Mouse (Mus musculus) CH12.LX (cell line): Measurements from ENCODE around the gene Rai2. TPM values are rescaled to one million over a fixed set of nuclear protein-coding genes. Genes with fewer than 3 reads are reported as not detected.

Experiments
- DNase-seq: peaks from one replicate; pipeline ENCODE4 v3.0.0-alpha.2; 2013; ENCODE audit errors: extremely low read depth
- H3K27ac ChIP-seq: 2 replicates; pipeline ENCODE4 v1.5.1; 2012; ENCODE audit warnings: low read depth, mild to moderate bottlenecking, control low read depth, moderate library complexity; ENCODE audit not compliant: insufficient read depth
- H3K27me3 ChIP-seq: replicated peaks from 2 replicates; pipeline ENCODE3; 2012; ENCODE audit warnings: inconsistent platforms
- H3K36me3 ChIP-seq, 2 experiments: replicated peaks in 1 of 2; 2 replicates each; pipeline versions ENCODE3 to v1.6.1; 2012; ENCODE audit warnings: inconsistent platforms in 1 of 2, low read length in 1 of 2, mild to moderate bottlenecking in 1 of 2, mixed read lengths in 1 of 2, moderate library complexity in 1 of 2; ENCODE audit not compliant: control insufficient read depth in 1 of 2, insufficient read depth in 1 of 2
- H3K4me1 ChIP-seq, 2 experiments: 2 replicates each; pipeline ENCODE4 v1.6.1; 2012; ENCODE audit warnings: inconsistent platforms in 1 of 2, moderate library complexity in 1 of 2; ENCODE audit not compliant: insufficient read depth in 2 of 2, control insufficient read depth in 1 of 2
- H3K4me2 ChIP-seq: 2 replicates; pipeline ENCODE4 v1.6.1; 2012; ENCODE audit warnings: low read depth, mild to moderate bottlenecking, control low read depth; ENCODE audit not compliant: poor library complexity, insufficient read depth, severe bottlenecking
- H3K4me3 ChIP-seq, 3 experiments: fragments of 150-350 bp in 1 of 3; sonication (generic) in 1 of 3; replicated peaks in 1 of 3; 2 replicates each; pipeline versions ENCODE3 to v1.5.1; 2011 to 2012; ENCODE audit warnings: low read depth in 2 of 3, low read length in 2 of 3, mild to moderate bottlenecking in 2 of 3, moderate library complexity in 2 of 3, control low read depth in 1 of 3, improper control_type of control experiment in 1 of 3, inconsistent platforms in 1 of 3, mixed read lengths in 1 of 3; ENCODE audit not compliant: poor library complexity in 1 of 3
- H3K79me2 ChIP-seq: replicated peaks from 2 replicates; pipeline ENCODE4 v1.6.1; 2012; ENCODE audit warnings: mild to moderate bottlenecking, moderate library complexity; ENCODE audit not compliant: control insufficient read depth, poor library complexity, insufficient read depth, severe bottlenecking; ENCODE audit errors: extremely low read depth
- H3K9ac ChIP-seq: 2 replicates; pipeline ENCODE4 v1.6.1; 2012; ENCODE audit warnings: low read depth, mild to moderate bottlenecking, control low read depth, moderate library complexity; ENCODE audit not compliant: insufficient read depth
- H3K9me3 ChIP-seq: replicated peaks from 2 replicates; pipeline ENCODE3; 2012; ENCODE audit warnings: low read length, inconsistent platforms, mixed read lengths
- BHLHE40 ChIP-seq: IDR thresholded peaks from 2 replicates; pipeline ENCODE4 v1.6.1; 2011; ENCODE audit warnings: mild to moderate bottlenecking, low read depth, low read length, improper control_type of control experiment
- CTCF ChIP-seq, 2 experiments: IDR thresholded peaks in 1 of 2; conservative IDR thresholded peaks in 1 of 2; 2 replicates each; pipeline ENCODE4 v1.5.1; 2011 to 2012; ENCODE audit warnings: low read depth in 2 of 2, low read length in 2 of 2, improper control_type of control experiment in 1 of 2, inconsistent platforms in 1 of 2, mild to moderate bottlenecking in 1 of 2, moderate library complexity in 1 of 2
- ELF1 ChIP-seq: IDR thresholded peaks from 2 replicates; pipeline ENCODE4 v1.6.1; 2014; ENCODE audit warnings: low read depth, mild to moderate bottlenecking, inconsistent platforms, low read length, improper control_type of control experiment
- IRF4 ChIP-seq: IDR thresholded peaks from 2 replicates; pipeline ENCODE4 v1.6.1; 2014; ENCODE audit warnings: low read depth, mild to moderate bottlenecking, inconsistent platforms, low read length, improper control_type of control experiment
- JUN ChIP-seq: IDR thresholded peaks from 2 replicates; pipeline ENCODE4 v1.6.1; 2011; ENCODE audit warnings: low read depth, mild to moderate bottlenecking, low read length, improper control_type of control experiment, moderate library complexity; ENCODE audit not compliant: insufficient read depth
- JUND ChIP-seq: conservative IDR thresholded peaks from 2 replicates; pipeline ENCODE4 v1.6.1; 2011; ENCODE audit warnings: low read depth, low read length, improper control_type of control experiment
- MAX ChIP-seq: IDR thresholded peaks from 2 replicates; pipeline ENCODE4 v1.6.1; 2011; ENCODE audit warnings: low read length, improper control_type of control experiment
- POLR2AphosphoS2 ChIP-seq: IDR thresholded peaks from 2 replicates; pipeline ENCODE4 v1.6.1; 2011; ENCODE audit warnings: low read depth, low read length, improper control_type of control experiment
- USF2 ChIP-seq: conservative IDR thresholded peaks from 2 replicates; pipeline ENCODE4 v1.6.1; 2011; ENCODE audit warnings: low read depth, low read length, improper control_type of control experiment
- ZMIZ1 ChIP-seq: IDR thresholded peaks from 2 replicates; pipeline ENCODE4 v1.6.1; 2012; ENCODE audit warnings: low read depth, mild to moderate bottlenecking, inconsistent platforms, low read length, improper control_type of control experiment
- dilution Hi-C: fragments of 300-500 bp; cut with MboI; formaldehyde crosslinking; loops from 2 replicates; pipeline ENCODE4 v1.14.3; 2020; ENCODE audit warnings: low sequenced_read_pairs; ENCODE audit not compliant: extremely low pct_unique_long_range_greater_than_20kb, extremely low pct_ligation_motif_present
- in situ Hi-C: fragments of 300-500 bp; cut with MboI; formaldehyde crosslinking; loops from 3 replicates; pipeline ENCODE4 v1.14.3; 2019; ENCODE audit warnings: low sequenced_read_pairs, low pct_ligation_motif_present, low pct_unique_long_range_greater_than_20kb, mixed read lengths
- polyA plus RNA-seq: library from polyadenylated mRNA; unstranded; fragments of >175 nt; gene quantifications from 2 replicates; pipeline ENCODE4 v1.2.1, GENCODE M21; 2012; ENCODE audit warnings: low read depth; ENCODE audit not compliant: insufficient read length
- total RNA-seq, 2 experiments: library from RNA; depleted of rRNA; stranded (reverse); fragments of 300-350 nt in 1 of 2; fragments of >200 nt in 1 of 2; gene quantifications; 2 replicates each; pipeline ENCODE4 v1.2.3; 2012 to 2014

Gene Rai2
- total and polyA plus RNA-seq, 3 experiments, result not detected

DNA sequence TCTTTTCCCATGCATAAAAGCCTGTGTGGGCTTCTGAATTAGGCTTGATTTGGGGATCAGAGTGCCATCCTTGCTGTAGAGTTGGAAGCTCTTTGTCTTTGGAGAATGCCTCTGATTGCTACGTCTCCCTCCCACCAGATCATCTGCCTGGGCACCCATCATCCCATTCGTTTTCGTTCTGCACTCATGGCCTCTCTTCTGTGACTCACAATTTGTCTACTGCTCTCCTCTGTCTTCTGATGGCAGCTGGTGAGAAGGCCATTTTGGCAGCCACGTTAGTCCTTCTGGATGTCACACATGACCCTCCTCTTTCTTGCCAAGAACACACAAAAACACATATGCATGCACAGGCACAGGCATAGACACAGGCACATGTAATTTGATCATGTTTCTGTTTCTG is 4.2 kb downstream of the Rai2 start:
- no peak overlapping the region for H3K4me3 ChIP-seq
- TF ChIP-seq ELF1, result no peak
- TF ChIP-seq, all 38 proteins: peak for 0
- H3K9me3 ChIP-seq, result no peaks in the 10 kb centered on the region
- dilution Hi-C loops (no loop called here), in situ Hi-C loops (no loop called here)
- H3K9ac ChIP-seq, result no peak overlapping the region
- H3K4me1 ChIP-seq, result no peaks in the 10 kb centered on the region
- no peaks in the 10 kb centered on the region for H3K27me3 ChIP-seq
- H3K4me2 ChIP-seq, result no peak overlapping the region
- no peaks in the 10 kb centered on the region for H3K79me2 ChIP-seq
- DNase-seq, result no peak
- no peak overlapping the region for H3K27ac ChIP-seq
- no peaks in the 10 kb centered on the region for H3K36me3 ChIP-seq

- H3K4me1 ChIP-seq, result no peaks in the 10 kb centered on the region
- H3K9me3 ChIP-seq, result no peaks in the 10 kb centered on the region
- no peak overlapping the region for H3K9ac ChIP-seq
- H3K27ac ChIP-seq, result no peak overlapping the region
- H3K4me2 ChIP-seq, result no peak overlapping the region
- TF ChIP-seq IRF4 (no peak), MAX (no peak), ZMIZ1 (no peak)
- DNase-seq, result no peak
- dilution Hi-C loops, result no loop called here
- no peaks in the 10 kb centered on the region for H3K27me3 ChIP-seq
- no peak overlapping the region for H3K4me3 ChIP-seq
- H3K79me2 ChIP-seq, result no peaks in the 10 kb centered on the region
- no peaks in the 10 kb centered on the region for H3K36me3 ChIP-seq
- in situ Hi-C loops, result no loop called here
Measured at GRCm38 (mm10) chrX:161723391-161723808, 6.5 kb downstream of the Rai2 start.

DNA sequence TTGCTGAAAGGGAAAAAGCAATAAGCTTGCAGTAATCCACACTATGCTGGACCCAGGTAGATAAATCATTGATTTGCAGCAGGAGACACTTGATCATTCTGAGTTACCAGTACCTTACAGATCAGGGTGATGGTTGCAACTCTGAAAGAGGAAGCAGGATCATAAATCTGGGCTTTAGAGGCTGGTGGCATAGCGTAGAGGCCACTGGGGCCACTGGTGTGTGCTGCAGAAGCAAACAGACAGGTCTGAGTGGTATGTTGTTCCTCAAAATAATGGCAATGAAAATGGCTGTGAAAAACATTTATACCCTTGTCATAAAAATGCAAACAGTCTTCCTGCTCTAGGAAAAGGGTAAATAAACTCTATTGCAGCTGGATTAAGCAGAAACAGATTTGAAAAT is 9.4 kb downstream of the Rai2 start:
- Histone ChIP-seq H3K9me3 (no peaks in the 10 kb centered on the region), H3K79me2 (no peaks in the 10 kb centered on the region)
- TF ChIP-seq BHLHE40 (no peak), USF2 (no peak)
- TF ChIP-seq, all 38 proteins: peak for 0
- Histone ChIP-seq H3K27ac (no peak overlapping the region), H3K9ac (no peak overlapping the region), H3K27me3 (no peaks in the 10 kb centered on the region), H3K36me3 (no peaks in the 10 kb centered on the region), H3K4me2 (no peak overlapping the region), H3K4me1 (no peaks in the 10 kb centered on the region), H3K4me3 (no peak overlapping the region)
- dilution Hi-C loops (no loop called here), in situ Hi-C loops (no loop called here)
- no peak for DNase-seq

DNA sequence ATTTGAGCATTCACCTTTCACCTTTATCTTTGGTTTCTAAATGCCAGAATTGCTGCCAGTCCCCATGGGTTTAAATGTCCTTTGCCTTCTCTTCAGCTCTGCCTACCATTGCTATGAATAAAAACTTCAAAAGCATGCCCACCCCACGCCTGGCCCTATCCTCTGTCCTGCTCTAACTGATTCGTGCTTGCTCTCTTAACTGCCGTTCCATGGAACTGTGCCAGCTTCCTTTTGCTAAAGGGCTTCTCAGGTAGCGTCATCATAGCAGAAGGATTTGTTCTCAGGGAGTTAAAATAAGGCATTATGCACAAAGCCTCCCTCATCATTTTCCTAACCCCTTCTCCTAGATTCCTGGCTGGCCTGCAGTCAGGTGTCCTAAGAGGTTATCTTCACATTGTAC is 11.6 kb downstream of the Rai2 start:
- H3K79me2 ChIP-seq, result no peaks in the 10 kb centered on the region
- TF ChIP-seq POLR2AphosphoS2 (no peak), CTCF (conservative IDR thresholded peaks at IDR 0.05 in 1 of 2, IDR thresholded peaks at IDR 0.05 in 1 of 2; ENCODE audit: low read depth in 2 of 2, low read length in 2 of 2) (no peak), JUND (no peak), JUN (no peak)
- dilution Hi-C loops, result no loop called here
- no peaks in the 10 kb centered on the region for H3K27me3 ChIP-seq
- in situ Hi-C loops, result no loop called here
- no peaks in the 10 kb centered on the region for H3K4me1 ChIP-seq
- H3K4me3 ChIP-seq, result no peak overlapping the region
- H3K9me3 ChIP-seq, result no peaks in the 10 kb centered on the region
- no peak overlapping the region for H3K4me2 ChIP-seq
- no peak overlapping the region for H3K9ac ChIP-seq
- DNase-seq, result no peak
- H3K36me3 ChIP-seq, result no peaks in the 10 kb centered on the region
- no peak overlapping the region for H3K27ac ChIP-seq
